Mouse (Mus musculus) myocyte (in vitro differentiated cells): ENCODE results near the gene Tmem256. TPM values are rescaled to one million over a fixed set of nuclear protein-coding genes. Genes with fewer than 3 reads are reported as not detected.
"Not testable (repeated sequence)": the region's sequence is repeated elsewhere in the genome, so short reads cannot be mapped to it uniquely, and the experiment has no call there.

Experiments used
- H3K27me3 ChIP-seq: one replicate; pipeline ENCODE4 v1.6.1; 2011; ENCODE audit not compliant: control insufficient read depth, insufficient read depth, insufficient read length
- H3K36me3 ChIP-seq: one replicate; pipeline ENCODE4 v1.6.1; 2011; ENCODE audit not compliant: control insufficient read depth, insufficient read depth
- H3K4me2 ChIP-seq: one replicate; pipeline ENCODE4 v1.6.1; 2011; ENCODE audit warnings: low read depth, control low read depth
- H3K4me3 ChIP-seq: one replicate; pipeline ENCODE4 v1.5.1; 2011; ENCODE audit warnings: mild to moderate bottlenecking, control low read depth, moderate library complexity
- H3K79me2 ChIP-seq: one replicate; pipeline ENCODE4 v1.6.1; 2011; ENCODE audit not compliant: control insufficient read depth, insufficient read depth
- H3ac ChIP-seq: one replicate; pipeline ENCODE4 v1.6.1; 2011; ENCODE audit not compliant: control insufficient read depth, insufficient read length
- CEBPB ChIP-seq: IDR thresholded peaks from 2 replicates; pipeline ENCODE4 v1.6.1; 2011; ENCODE audit warnings: mild to moderate bottlenecking, moderate library complexity; ENCODE audit not compliant: poor library complexity, insufficient read depth, severe bottlenecking
- E2F4 ChIP-seq: IDR thresholded peaks from one replicate; pipeline ENCODE4 v1.6.1; 2011; ENCODE audit warnings: mild to moderate bottlenecking, control low read depth, moderate library complexity; ENCODE audit not compliant: insufficient read depth
- MAX ChIP-seq: IDR thresholded peaks from one replicate; pipeline ENCODE4 v1.6.1; 2011; ENCODE audit warnings: low read depth, mild to moderate bottlenecking, control low read depth
- MYOD1 ChIP-seq, 3 experiments: IDR thresholded peaks; one replicate each; pipeline ENCODE4 v1.6.1; 2011; ENCODE audit warnings: control low read depth in 2 of 3, low read depth in 2 of 3, mild to moderate bottlenecking in 2 of 3, moderate library complexity in 1 of 3; ENCODE audit not compliant: insufficient read length in 2 of 3, control insufficient read depth in 1 of 3
- MYOG ChIP-seq, 3 experiments: IDR thresholded peaks; one replicate each; pipeline ENCODE4 v1.6.1; 2011; ENCODE audit warnings: control low read depth in 2 of 3, low read depth in 2 of 3, mild to moderate bottlenecking in 2 of 3; ENCODE audit not compliant: insufficient read length in 2 of 3, control insufficient read depth in 1 of 3, insufficient read depth in 1 of 3
- POLR2AphosphoS2 ChIP-seq: IDR thresholded peaks from one replicate; pipeline ENCODE4 v1.6.1; 2011; ENCODE audit warnings: low read depth, control low read depth; ENCODE audit not compliant: insufficient read length
- REST ChIP-seq: IDR thresholded peaks from one replicate; pipeline ENCODE4 v1.6.1; 2011; ENCODE audit warnings: mild to moderate bottlenecking, control low read depth, moderate library complexity; ENCODE audit not compliant: insufficient read depth, insufficient read length
- SRF ChIP-seq: IDR thresholded peaks from one replicate; pipeline ENCODE4 v1.6.1; 2011; ENCODE audit warnings: low read depth; ENCODE audit not compliant: control insufficient read depth, insufficient read length
- TCF12 ChIP-seq: IDR thresholded peaks from one replicate; pipeline ENCODE4 v1.6.1; 2011; ENCODE audit warnings: mild to moderate bottlenecking, control low read depth; ENCODE audit not compliant: poor library complexity, insufficient read depth, severe bottlenecking
- TCF3 ChIP-seq: IDR thresholded peaks from one replicate; pipeline ENCODE4 v1.6.1; 2011; ENCODE audit warnings: low read depth, control low read depth; ENCODE audit not compliant: insufficient read length
- USF1 ChIP-seq: IDR thresholded peaks from one replicate; pipeline ENCODE4 v1.6.1; 2011; ENCODE audit warnings: low read depth, mild to moderate bottlenecking, control low read depth, moderate library complexity
- polyA plus RNA-seq: library from polyadenylated mRNA; unstranded; fragments of >200 nt; fragmentation: generic; extraction: Trizol; gene quantifications from one replicate; pipeline ENCODE4 v1.2.1, GENCODE M21; 2012; ENCODE audit warnings: missing spikeins

Tmem256 gene
- polyA plus RNA-seq, 1 experiment: 259 TPM

DNA sequence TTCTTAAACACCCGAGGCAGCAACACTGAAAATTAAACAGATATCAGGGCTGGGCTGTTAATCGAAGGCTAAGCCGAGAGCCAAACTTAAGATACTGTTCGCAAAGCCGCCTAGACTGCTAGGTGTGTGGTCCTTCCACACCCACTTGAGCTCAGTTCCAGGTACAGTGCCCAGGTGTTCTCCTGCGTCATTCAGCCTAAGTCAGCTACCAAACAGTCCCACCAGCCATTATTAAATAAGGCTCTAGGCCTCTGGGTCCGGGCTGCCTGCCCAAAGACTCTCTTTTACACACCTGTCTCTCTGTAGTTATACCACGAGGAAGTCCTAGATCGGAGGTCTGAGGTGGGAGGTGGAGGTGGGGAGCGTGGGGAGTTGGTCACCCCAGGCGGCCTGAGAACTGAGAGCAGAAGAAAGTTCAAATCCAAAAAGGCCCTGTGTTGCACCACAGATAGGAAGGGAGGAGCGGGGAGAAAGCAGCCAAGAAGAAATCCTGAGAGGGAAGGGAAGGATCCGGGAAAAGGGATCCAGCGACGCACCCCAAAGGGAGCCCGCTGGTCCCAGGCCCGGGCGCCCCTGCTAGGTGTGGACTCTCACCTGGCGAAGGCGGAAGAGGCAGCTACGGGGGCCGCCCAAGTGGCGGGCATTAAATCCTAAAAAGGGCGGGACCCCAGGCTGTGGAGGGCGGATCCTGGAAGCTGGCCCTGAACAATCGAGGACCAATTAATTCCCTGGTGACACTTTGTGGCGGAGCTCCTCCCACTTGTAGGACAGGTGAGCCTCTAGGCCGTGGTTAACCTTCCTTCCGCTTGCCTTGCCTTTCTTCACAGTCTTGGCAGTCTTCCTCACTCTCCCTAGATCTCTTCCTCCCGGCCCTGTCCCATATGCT is 20.0 kb downstream of the Tmem256 start, which contains the start of gene Tnk1:
Tnk1 (minus strand) TSS at position 618 of the 886 bp plus-strand sequence.
- no peak for TF ChIP-seq POLR2AphosphoS2
- TF ChIP-seq TCF12: no peak
- TF ChIP-seq CEBPB: no peak
- TF ChIP-seq MYOG (IDR thresholded peaks at IDR 0.05; ENCODE audit: control insufficient read depth in 1 of 3, insufficient read depth in 1 of 3, insufficient read length in 2 of 3, low read depth in 2 of 3): no peak
- H3K4me3 ChIP-seq: no peak within 1 kb of the TSS
- no peak within 1 kb of the TSS for H3K4me2 ChIP-seq

DNA sequence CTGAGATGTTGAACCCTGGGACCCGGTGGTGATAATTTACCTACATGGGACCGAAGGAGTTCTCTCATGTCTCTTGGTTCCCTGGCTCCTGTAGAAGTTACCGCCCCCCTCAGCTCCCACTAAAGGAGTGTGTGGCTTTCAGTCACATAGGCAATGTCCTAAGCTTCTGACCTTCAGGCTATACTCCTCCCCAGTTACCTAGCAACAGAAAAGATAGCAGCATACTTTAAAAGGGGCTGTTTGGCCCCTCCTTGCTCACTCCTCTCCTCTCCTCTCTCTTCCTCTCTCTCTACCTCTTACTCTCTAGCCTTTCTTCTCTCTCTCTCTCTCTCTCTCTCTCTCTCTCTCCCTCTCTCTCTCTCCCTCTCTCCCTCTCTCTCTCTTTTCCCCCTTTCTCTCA is 25.4 kb downstream of the Tmem256 start:
- not testable (repeated sequence) for H3K79me2 ChIP-seq, H3K4me3 ChIP-seq, H3ac ChIP-seq, H3K4me2 ChIP-seq, H3K36me3 ChIP-seq
- H3K27me3 ChIP-seq: peaks cover 19% of the 10 kb centered on the region

More for the DNA sequence above, 20.0 kb downstream of the Tmem256 start, which contains the start of gene Tnk1:
- Histone ChIP-seq H3K36me3 (no peaks in the 10 kb centered on the region), H3ac (no peak within 1 kb of the TSS), H3K27me3 (peaks cover 10% of the 10 kb centered on the region), H3K79me2 (no peaks in the 10 kb centered on the region)

DNA sequence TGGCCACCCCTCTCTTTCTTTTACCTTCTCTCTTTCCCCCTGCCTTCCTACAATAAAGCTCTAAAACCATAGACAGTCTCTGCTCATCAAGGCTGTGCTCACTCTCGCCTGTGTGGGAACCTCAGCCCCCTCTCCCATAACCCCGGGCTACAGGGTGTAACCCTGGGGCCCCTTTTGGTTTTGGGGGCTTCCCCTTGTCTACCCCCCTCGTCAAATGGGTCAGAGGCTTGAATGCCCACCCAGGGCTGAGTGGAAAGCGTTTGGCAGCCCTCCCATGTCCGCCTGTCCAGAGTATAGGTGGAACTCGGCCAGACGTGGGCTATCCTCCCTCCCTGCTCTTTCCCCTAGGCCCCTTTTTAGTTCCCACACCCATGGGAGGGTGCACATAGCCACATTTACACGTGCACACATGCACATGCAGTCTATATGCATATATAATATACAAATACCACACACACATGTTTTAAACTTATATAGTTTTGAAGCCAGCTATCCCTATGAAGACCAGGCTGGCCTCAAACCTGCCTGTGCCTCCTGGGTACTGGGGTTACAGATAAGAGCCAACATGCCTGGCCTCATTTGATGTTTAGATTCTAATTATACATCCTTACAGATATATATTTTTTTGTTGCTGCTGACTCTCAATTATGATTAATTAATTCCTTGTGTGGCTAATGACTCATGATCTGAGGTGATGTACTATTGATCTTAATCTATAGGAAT is 26.0 kb downstream of the Tmem256 start:
- no peak for TF ChIP-seq MAX
- TF ChIP-seq CEBPB: no peak
- TF ChIP-seq TCF3: no peak
- TF ChIP-seq MYOG (IDR thresholded peaks at IDR 0.05; ENCODE audit: control insufficient read depth in 1 of 3, insufficient read depth in 1 of 3, insufficient read length in 2 of 3, low read depth in 2 of 3): no peak
- TF ChIP-seq TCF12: no peak
- no peak for TF ChIP-seq REST
- TF ChIP-seq SRF: no peak
- TF ChIP-seq E2F4: no peak
- TF ChIP-seq MYOD1 (IDR thresholded peaks at IDR 0.05; ENCODE audit: control insufficient read depth in 1 of 3, insufficient read length in 2 of 3, low read depth in 2 of 3): no peak
- TF ChIP-seq USF1: no peak

DNA sequence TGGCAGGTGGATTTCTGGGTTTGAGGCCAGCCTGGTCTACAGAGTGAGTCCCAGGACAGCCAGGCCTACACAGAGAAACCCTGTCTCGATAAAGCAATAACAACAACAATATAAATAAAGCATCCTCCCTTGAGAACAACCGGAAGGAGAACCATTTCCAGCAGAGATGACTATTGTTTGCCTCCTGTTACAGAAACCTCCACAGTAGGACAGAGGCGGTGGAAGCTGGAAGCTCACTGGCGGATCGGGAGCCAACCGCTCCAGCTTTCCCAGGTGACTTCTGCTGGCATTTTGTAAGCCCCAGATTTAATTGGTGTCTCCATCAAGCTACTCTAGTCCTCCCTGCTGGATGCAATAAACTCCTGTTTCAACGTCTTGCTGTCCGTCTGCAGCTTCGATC is 27.2 kb downstream of the Tmem256 start:
- TF ChIP-seq POLR2AphosphoS2 (no peak), MYOG (IDR thresholded peaks at IDR 0.05; ENCODE audit: control insufficient read depth in 1 of 3, insufficient read depth in 1 of 3, insufficient read length in 2 of 3, low read depth in 2 of 3) (no peak), USF1 (no peak), TCF12 (no peak), TCF3 (no peak), MAX (no peak), E2F4 (no peak), SRF (no peak), REST (no peak)

More for the DNA sequence above, 26.0 kb downstream of the Tmem256 start:
- H3K79me2 ChIP-seq: no peaks in the 10 kb centered on the region
- no peak overlapping the region for H3ac ChIP-seq
- no peak overlapping the region for H3K4me3 ChIP-seq
- H3K36me3 ChIP-seq: no peaks in the 10 kb centered on the region
- H3K27me3 ChIP-seq: peaks cover 16% of the 10 kb centered on the region
- no peak overlapping the region for H3K4me2 ChIP-seq

DNA sequence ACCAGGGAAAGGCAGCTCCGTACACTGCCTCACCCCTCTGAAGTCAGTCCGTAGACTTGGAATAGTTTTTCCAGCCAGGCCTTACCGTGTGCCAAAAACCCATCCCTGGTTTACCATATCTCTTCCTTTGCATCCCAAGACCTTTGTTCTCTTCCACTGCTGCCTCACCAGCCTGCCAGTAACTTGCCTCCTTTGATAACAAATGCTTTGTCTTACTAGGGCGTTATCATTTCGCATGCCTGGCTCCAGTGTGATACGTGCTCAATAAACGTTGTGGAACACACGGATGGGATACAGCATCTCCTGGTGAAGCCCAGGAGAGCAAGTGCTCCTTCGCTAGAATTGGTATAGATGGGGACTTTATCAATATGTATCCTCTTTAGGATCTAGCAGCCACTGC is 29.0 kb downstream of the Tmem256 start:
- Histone ChIP-seq H3K4me2 (no peak overlapping the region), H3ac (no peak overlapping the region), H3K36me3 (no peaks in the 10 kb centered on the region), H3K27me3 (peaks cover 16% of the 10 kb centered on the region), H3K4me3 (no peak overlapping the region), H3K79me2 (no peaks in the 10 kb centered on the region)
- no peak for TF ChIP-seq MYOD1 (IDR thresholded peaks at IDR 0.05; ENCODE audit: control insufficient read depth in 1 of 3, insufficient read length in 2 of 3, low read depth in 2 of 3)
- no peak for TF ChIP-seq POLR2AphosphoS2
- no peak for TF ChIP-seq CEBPB
- no peak for TF ChIP-seq REST

More for the DNA sequence above, 27.2 kb downstream of the Tmem256 start:
- peaks cover 16% of the 10 kb centered on the region for H3K27me3 ChIP-seq
- H3K79me2 ChIP-seq: no peaks in the 10 kb centered on the region
- no peak overlapping the region for H3K4me3 ChIP-seq
- no peaks in the 10 kb centered on the region for H3K36me3 ChIP-seq
- H3K4me2 ChIP-seq: no peak overlapping the region
- H3ac ChIP-seq: no peak overlapping the region
